Mouse (Mus musculus): ENCODE measurements around the gene Adamtsl5.

DNA sequence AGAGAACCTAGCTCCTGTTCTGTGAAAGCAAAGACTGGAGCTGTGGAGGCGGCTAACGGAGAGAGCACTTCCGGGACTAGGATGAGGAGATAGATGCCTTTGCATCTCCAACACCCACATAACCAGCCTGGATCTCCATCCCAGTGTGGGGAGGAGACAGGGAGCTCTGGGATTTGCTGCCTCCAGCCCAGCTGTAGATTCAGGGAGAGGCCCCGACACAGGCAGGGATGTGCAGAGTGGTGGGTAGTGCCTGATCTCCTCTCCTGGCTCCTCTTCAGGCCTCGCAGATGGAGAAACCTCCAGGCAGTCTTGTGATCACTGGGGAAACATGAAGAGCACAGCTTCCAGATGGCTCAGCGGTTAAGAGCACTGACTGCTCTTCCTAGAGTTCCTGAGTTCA lies 24.5 kb upstream of the Adamtsl5 start:
- no peak for TF ChIP-seq CTCF (IDR thresholded peaks at IDR 0.05; ENCODE audit: low read depth, low read length)
- TF ChIP-seq POLR2A (IDR thresholded peaks at IDR 0.05; ENCODE audit: extremely low read depth, insufficient read depth, low read length) = no peak
